Mouse (Mus musculus) stomach, embryonic 15.5 days (tissue): ENCODE measurements around the gene Mettl5. TPM values are rescaled to one million over a fixed set of nuclear protein-coding genes. Genes with fewer than 3 reads are reported as not detected.

Experiments
- ATAC-seq: fragments of 200-750 bp; cut with Nextera tagmentation; 2 replicates; pipeline ENCODE4 v1.8.0; 2017; ENCODE audit warnings: low read depth, moderate number of reproducible peaks, moderate TSS enrichment; ENCODE audit not compliant: insufficient read depth, low FRiP score
- H3K27ac ChIP-seq: fragments of 300-500 bp; sonication (generic); 2 replicates; pipeline ENCODE4 v1.5.1; 2015; ENCODE audit warnings: mild to moderate bottlenecking, inconsistent platforms
- H3K27me3 ChIP-seq: fragments of 300-500 bp; sonication (generic); replicated peaks from 2 replicates; pipeline ENCODE4 v1.6.1; 2015; ENCODE audit warnings: inconsistent platforms
- H3K36me3 ChIP-seq: fragments of 300-500 bp; sonication (generic); 2 replicates; pipeline ENCODE4 v1.6.1; 2015; ENCODE audit warnings: inconsistent platforms
- H3K4me1 ChIP-seq: fragments of 300-500 bp; sonication (generic); 2 replicates; pipeline ENCODE4 v1.6.1; 2015; ENCODE audit warnings: inconsistent platforms
- H3K4me2 ChIP-seq: fragments of 300-500 bp; sonication (generic); 2 replicates; pipeline ENCODE4 v1.6.1; 2015; ENCODE audit warnings: mild to moderate bottlenecking, inconsistent platforms
- H3K4me3 ChIP-seq: fragments of 300-500 bp; sonication (generic); replicated peaks from 2 replicates; pipeline ENCODE4 v1.5.1; 2015; ENCODE audit warnings: inconsistent platforms
- H3K9ac ChIP-seq: fragments of 300-500 bp; sonication (generic); 2 replicates; pipeline ENCODE4 v1.6.1; 2015; ENCODE audit warnings: inconsistent platforms
- H3K9me3 ChIP-seq: fragments of 300-500 bp; sonication (generic); 2 replicates; pipeline ENCODE4 v1.6.1; 2016; ENCODE audit warnings: inconsistent platforms
- WGBS: fragments of 180-500 bp; shearing (Covaris S2); methylation state at CpG from one replicate; pipeline ENCODE4 v1.1.7; 2015; 5-methylcytosine and 5-hydroxymethylcytosine counted together
- polyA plus RNA-seq: library from polyadenylated mRNA; unstranded; fragments of >200 nt; fragmentation: Nextera tagmentation; extraction: Ambion mirVana; gene quantifications from 2 replicates; pipeline ENCODE4 v1.2.1, GENCODE M21; 2015

Gene Mettl5
- polyA plus RNA-seq, 1 experiment from 2014 or later, result 39.7 TPM

DNA sequence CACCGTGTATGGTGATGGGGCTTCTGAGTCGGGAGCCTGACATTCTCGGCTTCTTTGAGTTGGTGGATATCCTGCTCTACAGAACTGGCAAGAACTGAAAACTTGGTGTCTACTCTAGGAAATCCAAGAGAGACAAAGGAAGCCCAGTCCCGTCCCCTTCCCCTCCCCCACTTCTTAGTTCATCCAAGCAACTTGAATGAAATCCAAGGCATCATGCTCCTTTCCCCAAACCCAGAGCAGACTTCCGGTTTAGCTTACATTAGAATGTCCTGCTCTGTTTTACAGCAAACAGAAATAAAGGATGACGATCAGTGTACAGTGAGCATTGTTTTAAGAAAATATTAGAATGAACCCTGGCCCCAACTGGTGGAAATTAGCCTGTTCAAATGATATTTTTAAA lies 36.2 kb downstream of the Mettl5 start:
- Histone ChIP-seq H3K36me3 (no peaks in the 10 kb centered on the region), H3K4me3 (no peak overlapping the region), H3K4me2 (no peak overlapping the region), H3K9ac (no peak overlapping the region), H3K27me3 (no peaks in the 10 kb centered on the region), H3K27ac (no peak overlapping the region), H3K4me1 (no peaks in the 10 kb centered on the region), H3K9me3 (no peaks in the 10 kb centered on the region)
- WGBS, result 59% methylated on average over 6 of the region's 6 CpGs
- no peak for ATAC-seq

DNA sequence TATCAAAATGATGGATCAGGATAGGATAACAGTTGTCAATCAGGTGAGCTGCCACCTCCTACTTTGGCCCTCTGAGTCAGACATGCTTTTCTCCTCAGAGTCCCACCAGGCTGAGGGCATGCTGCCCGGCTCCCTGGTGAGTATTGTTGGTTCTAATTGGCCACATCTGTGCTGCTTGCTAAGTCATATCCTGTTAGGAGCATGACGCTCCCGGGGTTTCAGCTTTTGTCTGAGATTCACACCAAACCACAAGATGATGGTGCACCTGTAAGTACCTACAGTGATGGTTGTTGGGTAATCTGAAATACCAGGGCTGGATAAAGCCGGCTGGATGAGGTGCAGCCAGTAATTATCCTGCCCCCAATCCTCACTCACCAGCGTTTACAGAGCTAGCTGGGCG lies 45.2 kb downstream of the Mettl5 start:
- no peaks in the 10 kb centered on the region for H3K27me3 ChIP-seq
- no peak overlapping the region for H3K4me3 ChIP-seq
- H3K36me3 ChIP-seq, result 0 out of 2 replicates have a peak, but pooled peaks cover 3% of the 10 kb centered on the region
- H3K9me3 ChIP-seq, result no peaks in the 10 kb centered on the region
- no peak for ATAC-seq
- no peaks in the 10 kb centered on the region for H3K4me1 ChIP-seq
- no peak overlapping the region for H3K9ac ChIP-seq
- H3K27ac ChIP-seq, result no peak overlapping the region
- no peak overlapping the region for H3K4me2 ChIP-seq
- 29% methylated on average over 6 of the region's 6 CpGs for WGBS

DNA sequence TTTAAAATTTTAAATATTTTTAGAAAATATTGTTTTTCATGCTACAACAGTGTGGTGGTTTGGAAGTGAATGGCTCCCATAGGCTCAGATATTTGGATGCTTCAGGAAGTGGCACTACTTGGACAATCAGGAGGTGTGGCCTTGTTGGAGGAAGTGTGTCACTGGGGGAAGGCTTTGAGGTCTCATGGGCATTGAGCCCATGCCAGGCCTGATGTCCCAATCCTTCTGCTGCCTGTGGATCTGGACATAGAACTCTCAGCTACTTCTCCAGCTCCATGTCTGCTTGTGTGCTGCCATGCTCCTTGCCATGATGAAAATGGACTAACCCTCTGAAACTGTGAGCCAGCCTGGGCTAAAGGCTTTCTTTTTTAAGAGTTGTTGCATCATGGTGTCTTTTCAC lies 46.7 kb downstream of the Mettl5 start:
- Histone ChIP-seq H3K4me1 (no peaks in the 10 kb centered on the region), H3K9me3 (no peaks in the 10 kb centered on the region), H3K4me2 (no peak overlapping the region), H3K27ac (no peak overlapping the region), H3K9ac (no peak overlapping the region), H3K36me3 (peaks cover 5% of the 10 kb centered on the region; the same call in 1 of the 2 replicates), H3K27me3 (no peaks in the 10 kb centered on the region), H3K4me3 (no peak overlapping the region)
- ATAC-seq, result no peak

DNA sequence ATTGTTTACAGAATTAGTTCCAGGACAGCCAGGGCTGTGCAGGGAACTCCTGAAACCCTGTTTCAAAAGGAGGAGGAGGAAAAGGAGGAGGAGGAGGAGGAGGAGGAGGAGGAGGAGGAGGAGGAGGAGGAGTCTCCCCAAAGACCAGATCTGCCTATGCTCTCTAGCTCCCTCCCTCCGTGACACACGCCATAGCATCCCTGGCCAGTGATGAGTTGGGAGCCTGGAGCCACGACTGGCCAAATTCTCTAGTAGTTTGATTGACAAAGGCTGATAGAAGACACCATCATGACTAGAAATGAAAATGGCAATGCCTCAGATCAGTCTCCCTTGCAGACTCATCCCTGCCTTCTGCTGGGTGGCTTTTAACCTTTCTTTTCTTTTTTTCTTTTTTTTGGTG lies 47.4 kb downstream of the Mettl5 start:
- peaks cover 11% of the 10 kb centered on the region; the same call in 1 of the 2 replicates for H3K36me3 ChIP-seq
- WGBS, result 45% methylated on average over 3 of the region's 3 CpGs
- no peaks in the 10 kb centered on the region for H3K4me1 ChIP-seq
- ATAC-seq, result no peak
- no peak overlapping the region for H3K4me3 ChIP-seq
- no peak overlapping the region for H3K27ac ChIP-seq
- no peak overlapping the region for H3K4me2 ChIP-seq
- H3K9me3 ChIP-seq, result no peaks in the 10 kb centered on the region
- no peaks in the 10 kb centered on the region for H3K27me3 ChIP-seq
- no peak overlapping the region for H3K9ac ChIP-seq

DNA sequence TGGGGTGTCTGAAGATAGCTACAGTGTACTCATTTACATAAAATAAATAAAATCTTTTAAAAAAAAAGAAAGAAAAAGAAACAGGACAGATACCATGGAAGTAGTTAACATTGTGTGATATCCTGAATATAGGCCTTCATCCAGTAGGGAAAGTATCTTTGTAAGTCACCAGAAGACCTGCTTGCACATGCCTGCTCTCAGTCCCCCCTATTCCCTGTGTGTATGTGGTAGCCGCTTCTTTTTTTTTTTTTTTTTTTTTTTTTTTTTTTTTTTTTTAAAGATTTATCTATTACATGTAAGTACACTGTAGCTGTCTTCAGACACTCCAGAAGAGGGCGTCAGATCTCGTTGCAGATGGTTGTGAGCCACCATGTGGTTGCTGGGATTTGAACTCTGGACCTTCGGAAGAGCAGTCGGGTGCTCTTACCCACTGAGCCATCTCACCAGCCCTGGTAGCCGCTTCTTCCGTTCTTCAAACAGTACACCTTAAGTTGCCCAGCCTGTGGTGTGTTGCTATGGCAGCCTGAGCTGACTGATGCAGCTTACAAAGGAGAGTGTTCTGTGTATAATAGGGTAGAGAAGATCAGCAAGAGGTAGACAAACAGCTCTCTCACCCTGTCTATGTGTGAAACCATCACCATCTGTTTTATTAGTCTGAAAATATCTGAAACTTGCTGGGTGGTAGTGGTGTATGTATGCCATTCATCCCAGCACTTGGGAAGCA lies 48.0 kb downstream of the Mettl5 start:
- Histone ChIP-seq H3K27me3 (no peaks in the 10 kb centered on the region), H3K4me3 (no peak overlapping the region), H3K9ac (no peak overlapping the region), H3K4me1 (no peaks in the 10 kb centered on the region), H3K4me2 (no peak overlapping the region), H3K27ac (no peak overlapping the region), H3K9me3 (no peaks in the 10 kb centered on the region), H3K36me3 (peaks cover 15% of the 10 kb centered on the region)
- 72% methylated on average over 7 of the region's 7 CpGs for WGBS
- no peak for ATAC-seq

DNA sequence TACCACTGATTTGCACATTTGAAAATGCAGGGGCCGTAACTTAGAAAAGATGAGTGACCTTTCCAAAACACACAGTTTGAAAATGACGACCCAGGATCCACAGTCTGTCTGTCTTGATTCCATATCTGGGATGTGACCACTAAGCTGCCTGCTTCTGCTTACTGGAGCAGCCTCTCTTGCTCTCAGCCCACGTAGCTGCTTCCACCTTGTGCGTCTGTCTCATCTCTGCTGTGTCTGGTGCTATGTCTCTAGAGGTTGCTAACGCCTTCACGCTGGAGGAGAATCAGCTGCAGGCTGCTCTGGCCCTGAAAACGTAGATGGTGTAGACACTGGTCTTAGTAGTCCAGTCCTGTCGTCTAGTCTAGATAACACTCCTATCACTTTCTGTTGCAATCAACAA lies 55.3 kb downstream of the Mettl5 start:
- 86% methylated on average over 8 of the region's 8 CpGs for WGBS
- H3K27me3 ChIP-seq, result no peaks in the 10 kb centered on the region
- H3K9me3 ChIP-seq, result no peaks in the 10 kb centered on the region
- no peak overlapping the region for H3K27ac ChIP-seq
- H3K4me2 ChIP-seq, result no peak overlapping the region
- H3K4me3 ChIP-seq, result no peak overlapping the region
- H3K36me3 ChIP-seq, result peaks cover 23% of the 10 kb centered on the region
- no peak for ATAC-seq
- H3K4me1 ChIP-seq, result peaks cover 10% of the 10 kb centered on the region; the same call in 1 of the 2 replicates
- no peak overlapping the region for H3K9ac ChIP-seq

DNA sequence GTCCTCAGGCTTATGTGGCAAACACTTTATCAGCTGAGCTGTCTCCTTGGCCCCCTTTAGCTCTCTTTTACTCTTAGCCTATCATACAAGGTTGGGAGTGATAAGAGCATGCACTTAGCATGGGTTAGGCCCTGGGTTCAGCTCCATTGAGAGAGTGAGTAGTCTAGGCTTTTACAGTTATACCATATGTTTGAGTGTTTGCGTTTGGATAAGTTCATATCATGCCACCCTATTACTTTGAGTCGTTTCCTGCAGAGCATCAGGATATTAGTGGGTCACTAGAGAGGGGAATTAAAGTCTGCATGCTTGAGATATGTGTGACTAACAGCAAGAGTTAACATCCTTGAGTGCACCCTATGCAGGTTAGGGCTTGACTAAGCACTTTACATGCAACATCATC lies 55.7 kb downstream of the Mettl5 start:
- Histone ChIP-seq H3K9ac (no peak overlapping the region), H3K27ac (no peak overlapping the region), H3K4me3 (no peak overlapping the region), H3K9me3 (no peaks in the 10 kb centered on the region), H3K27me3 (no peaks in the 10 kb centered on the region), H3K4me1 (peaks cover 10% of the 10 kb centered on the region; the same call in 1 of the 2 replicates), H3K4me2 (no peak overlapping the region), H3K36me3 (peaks cover 23% of the 10 kb centered on the region)
- ATAC-seq, result no peak
- 79% methylated on average over 2 of the region's 2 CpGs for WGBS

DNA sequence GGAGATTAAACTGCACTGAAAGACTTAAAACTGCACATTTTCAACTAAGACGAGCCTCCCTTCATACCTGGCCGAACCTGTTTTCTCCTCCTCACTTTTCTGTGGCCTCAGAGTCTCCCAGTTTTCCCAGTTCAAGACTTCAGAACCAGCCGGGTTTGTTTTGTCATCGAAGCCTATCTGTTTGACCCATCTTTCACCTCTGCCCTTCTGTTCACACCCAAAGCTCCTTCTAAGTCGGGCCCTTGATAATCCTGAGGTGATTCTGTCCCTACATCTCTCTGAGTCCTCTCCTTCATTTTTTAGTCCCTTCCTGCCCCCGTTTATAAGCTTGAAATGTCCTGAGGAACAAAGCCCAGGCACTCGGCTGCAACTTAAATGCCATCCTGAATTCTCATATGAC lies 57.4 kb downstream of the Mettl5 start:
- no peak for ATAC-seq
- H3K9me3 ChIP-seq, result no peaks in the 10 kb centered on the region
- H3K9ac ChIP-seq, result no peak overlapping the region
- H3K4me1 ChIP-seq, result peaks cover 10% of the 10 kb centered on the region; the same call in 1 of the 2 replicates
- H3K27ac ChIP-seq, result no peak overlapping the region
- no peak overlapping the region for H3K4me3 ChIP-seq
- H3K36me3 ChIP-seq, result peaks cover 15% of the 10 kb centered on the region
- H3K4me2 ChIP-seq, result no peak overlapping the region
- H3K27me3 ChIP-seq, result no peaks in the 10 kb centered on the region
- 27% methylated on average over 7 of the region's 7 CpGs for WGBS

DNA sequence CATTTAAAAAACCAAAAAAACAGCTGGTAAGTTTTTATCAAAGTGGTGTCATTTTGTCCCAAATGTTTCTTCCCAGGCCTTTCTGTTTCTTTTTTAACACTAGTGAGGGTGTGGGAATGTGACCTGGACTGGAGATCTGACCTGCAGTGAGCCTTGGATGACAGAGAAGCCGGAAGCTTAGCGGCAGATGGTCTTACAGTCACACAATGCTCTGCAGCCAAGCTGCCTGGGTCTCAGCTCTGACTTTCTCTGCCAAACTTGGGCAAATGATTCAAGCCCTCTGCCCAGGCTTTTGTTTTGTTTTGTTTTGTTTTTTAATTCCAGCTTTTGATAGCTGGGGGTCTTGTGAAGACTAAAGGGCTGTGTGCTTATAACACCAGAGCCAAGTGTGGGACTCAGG lies 59.0 kb downstream of the Mettl5 start:
- peak overlapping the region; percentile 10; the same call in 1 of the 2 replicates for H3K4me2 ChIP-seq
- peaks cover 10% of the 10 kb centered on the region; the same call in 1 of the 2 replicates for H3K4me1 ChIP-seq
- H3K4me3 ChIP-seq, result no peak overlapping the region
- WGBS, result 64% methylated on average over 2 of the region's 2 CpGs
- no peaks in the 10 kb centered on the region for H3K9me3 ChIP-seq
- no peaks in the 10 kb centered on the region for H3K27me3 ChIP-seq
- H3K27ac ChIP-seq, result peak overlapping the region; percentile 69
- ATAC-seq, result no peak
- peaks cover 11% of the 10 kb centered on the region for H3K36me3 ChIP-seq
- no peak overlapping the region for H3K9ac ChIP-seq

DNA sequence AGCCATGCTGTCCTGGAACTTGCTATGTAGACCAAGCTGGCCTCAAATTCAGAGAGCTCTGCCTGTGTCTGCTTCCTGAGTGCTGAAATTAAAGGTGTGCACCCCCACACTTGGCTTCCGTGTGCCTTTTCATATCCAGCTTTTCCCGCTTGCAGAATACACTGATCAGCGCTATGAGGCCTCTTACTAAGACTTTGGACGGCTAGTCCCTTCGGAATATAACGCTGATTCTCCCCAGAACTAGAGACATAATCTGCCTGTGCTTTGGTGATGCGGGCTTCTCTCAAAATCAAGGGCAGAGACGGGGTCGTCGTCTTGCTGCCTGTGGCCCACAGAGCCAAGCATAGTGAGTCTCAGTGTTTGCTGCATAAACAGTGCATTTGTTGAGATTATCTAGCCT lies 59.5 kb downstream of the Mettl5 start:
- WGBS, result 67% methylated on average over 10 of the region's 10 CpGs
- H3K9me3 ChIP-seq, result no peaks in the 10 kb centered on the region
- ATAC-seq, result no peak
- H3K27me3 ChIP-seq, result no peaks in the 10 kb centered on the region
- H3K4me1 ChIP-seq, result peaks cover 10% of the 10 kb centered on the region; the same call in 1 of the 2 replicates
- no peak overlapping the region for H3K9ac ChIP-seq
- no peak overlapping the region for H3K4me3 ChIP-seq
- 0 out of 2 replicates have a peak overlapping the region, but pooled peaks have one; percentile 5 for H3K27ac ChIP-seq
- peaks cover 11% of the 10 kb centered on the region; the same call in 1 of the 2 replicates for H3K36me3 ChIP-seq
- H3K4me2 ChIP-seq, result no peak overlapping the region

DNA sequence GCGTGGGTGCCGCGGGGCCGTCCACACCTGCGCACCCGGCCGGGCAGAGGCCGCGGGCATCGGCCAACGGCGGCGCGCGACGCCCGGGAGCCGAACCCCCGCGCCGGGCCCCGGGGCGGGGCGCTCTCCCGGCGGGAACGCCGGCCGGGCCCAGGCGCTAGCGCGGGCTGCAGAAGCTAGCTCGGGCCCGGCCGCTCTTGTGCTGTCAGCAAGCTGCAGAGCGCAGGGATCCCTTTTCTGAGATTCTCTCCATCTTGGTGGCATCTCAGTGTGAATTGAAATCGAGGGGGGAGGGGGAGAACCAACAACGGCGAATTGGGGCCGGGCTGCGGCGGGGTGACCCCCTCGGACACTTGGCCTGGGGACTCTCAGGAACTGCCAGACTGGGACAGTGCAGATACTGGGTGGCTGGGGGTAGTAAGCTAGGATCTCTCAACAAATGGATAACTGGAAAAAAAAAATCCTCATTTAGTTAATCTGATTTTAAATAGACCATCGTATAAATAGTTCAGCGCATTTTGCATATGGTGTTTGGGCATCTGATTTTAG lies 62.2 kb downstream of the Mettl5 start:
- peak; percentile 77 for ATAC-seq
- Histone ChIP-seq H3K27ac (peak overlapping the region; percentile 92), H3K9ac (peak overlapping the region; percentile 78), H3K4me2 (peak overlapping the region; percentile 80), H3K4me3 (peak overlapping the region; percentile 84), H3K27me3 (no peaks in the 10 kb centered on the region), H3K4me1 (peaks cover 8% of the 10 kb centered on the region; the same call in 1 of the 2 replicates), H3K9me3 (no peaks in the 10 kb centered on the region), H3K36me3 (0 out of 2 replicates have a peak, but pooled peaks cover 5% of the 10 kb centered on the region)
- 1% methylated on average over 45 of the region's 45 CpGs for WGBS

DNA sequence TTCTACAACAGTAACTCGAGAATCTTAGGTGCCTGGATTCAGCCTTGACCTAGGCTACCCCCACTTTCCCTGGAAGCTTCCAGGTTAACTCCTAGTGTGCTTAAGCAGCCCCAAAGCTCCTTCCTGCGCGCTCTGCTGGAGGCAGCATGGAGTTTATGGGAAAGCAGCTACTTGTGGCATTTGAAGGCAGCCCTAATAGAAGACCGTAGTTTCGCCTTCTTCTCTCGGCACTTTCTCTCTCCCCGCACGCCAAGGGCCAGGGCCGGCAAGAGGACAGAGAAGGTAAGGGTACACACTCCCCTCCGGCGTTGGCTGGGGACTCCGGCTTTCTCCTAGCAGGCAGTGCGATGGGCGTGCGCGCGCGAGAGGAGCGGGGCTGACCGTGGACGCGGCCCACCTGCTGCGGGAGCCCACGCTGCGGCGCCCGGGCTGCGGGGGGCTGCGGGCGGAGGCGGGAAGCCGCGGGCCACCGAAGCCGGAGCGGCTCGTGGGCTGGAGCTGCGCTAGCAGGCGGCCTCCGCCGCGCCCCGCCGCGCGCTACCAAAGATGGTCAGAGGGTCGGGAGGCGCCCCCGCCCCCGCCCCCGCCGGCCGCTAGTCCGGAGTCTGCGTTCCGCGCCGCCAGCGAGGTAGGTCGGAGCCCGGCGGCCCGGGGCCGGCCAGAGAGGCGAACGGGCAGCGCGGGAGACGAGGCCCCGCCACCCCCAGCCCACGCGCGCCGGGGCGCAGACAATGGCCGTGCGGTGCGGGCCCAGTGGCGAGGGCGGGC lies 62.9 kb downstream of the Mettl5 start:
- 0 out of 2 replicates have a peak, but pooled peaks cover 5% of the 10 kb centered on the region for H3K36me3 ChIP-seq
- under 1% methylated on average over 52 of the region's 80 CpGs for WGBS
- peak overlapping the region; percentile 92 for H3K27ac ChIP-seq
- ATAC-seq, result peak; percentile 63
- H3K4me2 ChIP-seq, result peak overlapping the region; percentile 80
- H3K9me3 ChIP-seq, result no peaks in the 10 kb centered on the region
- H3K9ac ChIP-seq, result peak overlapping the region; percentile 78
- peaks cover 5% of the 10 kb centered on the region; the same call in 1 of the 2 replicates for H3K4me1 ChIP-seq
- no peaks in the 10 kb centered on the region for H3K27me3 ChIP-seq
- peak overlapping the region; percentile 84 for H3K4me3 ChIP-seq
